8 mouse cellular contexts compared by ENCODE assay signal in the genomic region with DNA sequence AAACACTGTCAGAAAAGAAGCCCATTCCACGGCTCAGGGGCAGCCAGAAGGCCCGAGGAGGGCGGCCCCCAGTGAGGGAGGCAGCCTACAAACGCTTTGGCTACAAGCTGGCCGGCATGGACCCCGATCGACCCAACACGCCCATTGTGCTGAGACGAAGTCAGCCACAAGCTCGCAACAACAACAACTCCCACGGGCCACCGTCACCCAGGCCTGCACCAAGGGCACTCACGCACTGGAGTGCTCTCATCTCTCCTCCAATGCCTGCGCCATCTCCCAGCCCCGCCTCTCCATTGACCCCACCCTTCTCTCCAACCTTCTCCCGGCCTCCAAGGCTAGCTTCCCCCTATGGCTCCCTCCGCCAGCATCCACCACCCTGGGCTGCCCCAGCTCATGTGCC. TPM values are rescaled to one million over a fixed set of nuclear protein-coding genes. Genes with fewer than 3 reads are reported as not detected.
DNase-seq lines count a peak whose midpoint lies in the region; ATAC-seq lines count a peak whose summit lies in the region.
"Had no signal": no experiment of that assay in that cellular context is flagged by ENCODE, and none has a peak within 500 bp of the region (broad histone marks: within the 10 kb centered on the region; RNA-seq: fewer than 3 reads in every experiment).

No protein-coding gene starts in this region.

- no peak overlapping the region for H3K27ac ChIP-seq in limb, embryonic 15.5 days
- no peak overlapping the region for H3K27ac ChIP-seq in stomach, embryonic 14.5 days (ENCODE audit: low read length)
- no peak overlapping the region for H3K27ac ChIP-seq in midbrain, embryonic 16.5 days (ENCODE audit: low read length)

- H3K9me3 ChIP-seq in limb, embryonic 15.5 days: no peaks in the 10 kb centered on the region
- no peaks in the 10 kb centered on the region for H3K9me3 ChIP-seq in stomach, embryonic 14.5 days (ENCODE audit: control insufficient read depth, low read depth, low read length)
- H3K9me3 ChIP-seq in midbrain, embryonic 16.5 days (replicated peaks; ENCODE audit: control insufficient read depth, low read length, poor library complexity, severe bottlenecking): no peaks in the 10 kb centered on the region

- no peak overlapping the region for H3K4me3 ChIP-seq in limb, embryonic 15.5 days
- no peak overlapping the region for H3K4me3 ChIP-seq in stomach, embryonic 14.5 days (ENCODE audit: low read depth, low read length)
- H3K4me3 ChIP-seq in midbrain, embryonic 16.5 days (ENCODE audit: low read depth, low read length): no peak overlapping the region

- WGBS in limb, embryonic 15.5 days: 36% methylated on average over 17 of the region's 17 CpGs
- WGBS in stomach, embryonic 14.5 days: 35% methylated on average over 17 of the region's 17 CpGs
- 39% methylated on average over 17 of the region's 17 CpGs for WGBS in midbrain, embryonic 16.5 days

- H3K9ac ChIP-seq in limb, embryonic 15.5 days: no peak overlapping the region
- H3K9ac ChIP-seq in stomach, embryonic 14.5 days (replicated peaks; ENCODE audit: low read depth, low read length): no peak overlapping the region
- no peak overlapping the region for H3K9ac ChIP-seq in midbrain, embryonic 16.5 days (ENCODE audit: low read depth, low read length)

- H3K27me3 ChIP-seq in limb, embryonic 15.5 days: no peaks in the 10 kb centered on the region
- H3K27me3 ChIP-seq in stomach, embryonic 14.5 days (ENCODE audit: control insufficient read depth, insufficient read depth, low read length): no peaks in the 10 kb centered on the region
- H3K27me3 ChIP-seq in midbrain, embryonic 16.5 days (ENCODE audit: control insufficient read depth, insufficient read depth, low read depth, low read length): no peaks in the 10 kb centered on the region

- peak; percentile 39 to 54 for DNase-seq in kidney, postnatal 4 days
- DNase-seq in kidney, adult 11 months: no peak
- DNase-seq in embryo, embryonic 10.5 days (ENCODE audit: low spot score): peak; percentile 32
- no peak for DNase-seq in urinary bladder, postnatal 36 days (ENCODE audit: low spot score in 2 of 2)
- DNase-seq: kidney, postnatal 25 days had no signal

- peaks cover 9% of the 10 kb centered on the region; the same call in 1 of the 2 replicates for H3K4me1 ChIP-seq in limb, embryonic 15.5 days
- H3K4me1 ChIP-seq in stomach, embryonic 14.5 days (ENCODE audit: control insufficient read depth, insufficient read depth, low read length): no peaks in the 10 kb centered on the region
- no peaks in the 10 kb centered on the region for H3K4me1 ChIP-seq in midbrain, embryonic 16.5 days (ENCODE audit: control insufficient read depth, insufficient read depth, low read length)

- 0 out of 2 replicates have a peak overlapping the region, but pooled peaks have one; percentile 14 for H3K4me2 ChIP-seq in limb, embryonic 15.5 days
- H3K4me2 ChIP-seq in stomach, embryonic 14.5 days (replicated peaks; ENCODE audit: low read depth, low read length): peak overlapping the region; percentile 24
- no peak overlapping the region for H3K4me2 ChIP-seq in midbrain, embryonic 16.5 days (ENCODE audit: low read length)

- ATAC-seq in limb, embryonic 15.5 days (ENCODE audit: insufficient number of reproducible peaks, low FRiP score, low TSS enrichment, low read depth): no peak
- no peak for ATAC-seq in stomach, embryonic 14.5 days (ENCODE audit: insufficient number of reproducible peaks, insufficient read depth, low FRiP score, low read depth)
- ATAC-seq in midbrain, embryonic 16.5 days: no peak

- no peaks in the 10 kb centered on the region for H3K36me3 ChIP-seq in limb, embryonic 15.5 days
- H3K36me3 ChIP-seq in stomach, embryonic 14.5 days (ENCODE audit: control insufficient read depth, insufficient read depth, low read length): no peaks in the 10 kb centered on the region
- H3K36me3 ChIP-seq in midbrain, embryonic 16.5 days (ENCODE audit: control insufficient read depth, insufficient read depth, low read length): no peaks in the 10 kb centered on the region

RNA-seq across cellular contexts. Expression of a gene that starts 9.0 kb away (rescaled TPM):
- polyA plus RNA-seq in limb, embryonic 15.5 days (2015; fragmentation: Nextera tagmentation; extraction: Ambion mirVana): 0.35 and 0.72 TPM in 2 replicates
- 0.13 and 0.21 TPM in 2 replicates for polyA plus RNA-seq in stomach, embryonic 14.5 days (2014; fragmentation: Nextera tagmentation; extraction: Ambion mirVana)
- 0.08 and 0.16 TPM in 2 replicates for polyA plus RNA-seq in midbrain, embryonic 16.5 days (2015; fragmentation: Nextera tagmentation; extraction: Ambion mirVana)

RNA-seq across cellular contexts. Expression of a gene that starts 23.7 kb away (rescaled TPM):
- 103 and 111 TPM in 2 replicates for polyA plus RNA-seq in limb, embryonic 15.5 days (2015; fragmentation: Nextera tagmentation; extraction: Ambion mirVana)
- polyA plus RNA-seq in stomach, embryonic 14.5 days (2014; fragmentation: Nextera tagmentation; extraction: Ambion mirVana): 98.8 and 110 TPM in 2 replicates
- 90.8 and 91.5 TPM in 2 replicates for polyA plus RNA-seq in midbrain, embryonic 16.5 days (2015; fragmentation: Nextera tagmentation; extraction: Ambion mirVana)

RNA-seq across cellular contexts. Expression of a gene that starts 58.1 kb away (rescaled TPM):
- 33.1 and 37.7 TPM in 2 replicates for polyA plus RNA-seq in limb, embryonic 15.5 days (2015; fragmentation: Nextera tagmentation; extraction: Ambion mirVana)
- polyA plus RNA-seq in stomach, embryonic 14.5 days (2014; fragmentation: Nextera tagmentation; extraction: Ambion mirVana): 35.1 and 35.3 TPM in 2 replicates
- polyA plus RNA-seq in midbrain, embryonic 16.5 days (2015; fragmentation: Nextera tagmentation; extraction: Ambion mirVana): 20.3 and 22.6 TPM in 2 replicates

RNA-seq across cellular contexts. Expression of a gene that starts 59.9 kb away (rescaled TPM):
- 52.4 and 55.4 TPM in 2 replicates for polyA plus RNA-seq in limb, embryonic 15.5 days (2015; fragmentation: Nextera tagmentation; extraction: Ambion mirVana)
- 50.7 TPM in 2 replicates for polyA plus RNA-seq in stomach, embryonic 14.5 days (2014; fragmentation: Nextera tagmentation; extraction: Ambion mirVana)
- polyA plus RNA-seq in midbrain, embryonic 16.5 days (2015; fragmentation: Nextera tagmentation; extraction: Ambion mirVana): 43.3 and 47.4 TPM in 2 replicates

Comparison
In these comparisons a context has a peak if more than half of its experiments do, and no peak if none do; other contexts are left out.
1. DNase-seq: peak in kidney, postnatal 4 days (2 of 2) and embryo, embryonic 10.5 days (single experiment); none in kidney, adult 11 months (single experiment) and urinary bladder, postnatal 36 days (0 of 2).